Mouse (Mus musculus) forebrain, embryonic 12.5 days (tissue): ENCODE data around the gene Aplf. TPM values are rescaled to one million over a fixed set of nuclear protein-coding genes. Genes with fewer than 3 reads are reported as not detected.

ENCODE experiments used
- ATAC-seq: fragments of 200-750 bp; cut with Nextera tagmentation; 2 replicates; pipeline ENCODE4 v1.8.0; 2017; ENCODE audit warnings: moderate TSS enrichment; ENCODE audit not compliant: low FRiP score
- H3K27ac ChIP-seq: fragments of 300-500 bp; sonication (generic); 2 replicates; pipeline ENCODE4 v1.5.1; 2016; ENCODE audit warnings: mild to moderate bottlenecking
- H3K27me3 ChIP-seq: fragments of 300-500 bp; sonication (generic); 2 replicates; pipeline ENCODE4 v1.6.1; 2016; ENCODE audit warnings: mild to moderate bottlenecking
- H3K36me3 ChIP-seq: fragments of 300-500 bp; sonication (generic); replicated peaks from 2 replicates; pipeline ENCODE4 v1.6.1; 2016; ENCODE audit warnings: mild to moderate bottlenecking
- H3K4me1 ChIP-seq: fragments of 300-500 bp; sonication (generic); 2 replicates; pipeline ENCODE4 v1.6.1; 2016
- H3K4me2 ChIP-seq: fragments of 300-500 bp; sonication (generic); 2 replicates; pipeline ENCODE4 v1.6.1; 2016; ENCODE audit warnings: mild to moderate bottlenecking, moderate library complexity
- H3K4me3 ChIP-seq: fragments of 300-500 bp; sonication (generic); replicated peaks from 2 replicates; pipeline ENCODE4 v1.5.1; 2016; ENCODE audit warnings: mild to moderate bottlenecking
- H3K9ac ChIP-seq: fragments of 300-500 bp; sonication (generic); 2 replicates; pipeline ENCODE4 v1.6.1; 2016; ENCODE audit warnings: mild to moderate bottlenecking
- H3K9me3 ChIP-seq: fragments of 300-500 bp; sonication (generic); 2 replicates; pipeline ENCODE4 v1.6.1; 2016
- WGBS: fragments of 180-500 bp; shearing (Covaris S2); methylation state at CpG from one replicate; pipeline ENCODE4 v1.1.7; 2016; 5-methylcytosine and 5-hydroxymethylcytosine counted together
- polyA plus RNA-seq: library from polyadenylated mRNA; unstranded; fragments of >200 nt; fragmentation: Nextera tagmentation; extraction: Ambion mirVana; gene quantifications from 2 replicates; pipeline ENCODE4 v1.2.1, GENCODE M21; 2016

Aplf gene
- 15.5 and 15.6 TPM in 2 replicates for polyA plus RNA-seq

GRCm38 (mm10) chr6:87671771-87672517 lies at the start of gene Aplf:
Aplf (minus strand) TSS chr6:87672193.
- Histone ChIP-seq H3K4me1 (peaks cover 26% of the 10 kb centered on the region), H3K4me3 (peak within 1 kb of the TSS; percentile 76), H3K36me3 (no peaks in the 10 kb centered on the region), H3K4me2 (peak within 1 kb of the TSS; percentile 95), H3K9me3 (no peaks in the 10 kb centered on the region), H3K27ac (peak within 1 kb of the TSS; percentile 9), H3K9ac (peak within 1 kb of the TSS; percentile 72), H3K27me3 (no peaks in the 10 kb centered on the region)
- peak; percentile 99 for ATAC-seq
- WGBS, result under 1% methylated on average over 33 of the region's 33 CpGs

GRCm38 (mm10) chr6:87714091-87714490 lies 42.1 kb upstream of the Aplf start:
- Histone ChIP-seq H3K9me3 (no peaks in the 10 kb centered on the region), H3K4me3 (no peak overlapping the region), H3K4me2 (no peak overlapping the region), H3K27me3 (0 out of 2 replicates have a peak, but pooled peaks cover 4% of the 10 kb centered on the region), H3K4me1 (no peaks in the 10 kb centered on the region), H3K27ac (no peak overlapping the region), H3K36me3 (no peaks in the 10 kb centered on the region), H3K9ac (no peak overlapping the region)
- ATAC-seq, result no peak
- WGBS, result 84% methylated on average over 4 of the region's 4 CpGs

GRCm38 (mm10) chr6:87712311-87712710 lies 40.3 kb upstream of the Aplf start:
- no peak overlapping the region for H3K27ac ChIP-seq
- H3K9me3 ChIP-seq, result no peaks in the 10 kb centered on the region
- 0 out of 2 replicates have a peak, but pooled peaks cover 4% of the 10 kb centered on the region for H3K27me3 ChIP-seq
- no peaks in the 10 kb centered on the region for H3K4me1 ChIP-seq
- WGBS, result 85% methylated on average over 4 of the region's 4 CpGs
- no peak overlapping the region for H3K4me3 ChIP-seq
- H3K9ac ChIP-seq, result no peak overlapping the region
- H3K36me3 ChIP-seq, result no peaks in the 10 kb centered on the region
- no peak for ATAC-seq
- H3K4me2 ChIP-seq, result no peak overlapping the region

- Histone ChIP-seq H3K4me3 (no peak overlapping the region), H3K4me1 (no peaks in the 10 kb centered on the region), H3K27me3 (no peaks in the 10 kb centered on the region), H3K27ac (no peak overlapping the region), H3K36me3 (no peaks in the 10 kb centered on the region), H3K9me3 (no peaks in the 10 kb centered on the region), H3K9ac (no peak overlapping the region), H3K4me2 (no peak overlapping the region)
- 43% methylated on average over 3 of the region's 3 CpGs for WGBS
- no peak for ATAC-seq
Measured at GRCm38 (mm10) chr6:87706246-87706645, 34.3 kb upstream of the Aplf start.

- no peak for ATAC-seq
- Histone ChIP-seq H3K9me3 (no peaks in the 10 kb centered on the region), H3K9ac (no peak overlapping the region), H3K27ac (no peak overlapping the region), H3K27me3 (no peaks in the 10 kb centered on the region), H3K4me2 (no peak overlapping the region), H3K4me1 (no peaks in the 10 kb centered on the region), H3K4me3 (no peak overlapping the region), H3K36me3 (no peaks in the 10 kb centered on the region)
- 85% methylated on average over 4 of the region's 4 CpGs for WGBS
Measured at GRCm38 (mm10) chr6:87696544-87696943, 24.6 kb upstream of the Aplf start.

GRCm38 (mm10) chr6:87695947-87696346 lies 24.0 kb upstream of the Aplf start:
- no peak overlapping the region for H3K9ac ChIP-seq
- 78% methylated on average over 3 of the region's 3 CpGs for WGBS
- no peak overlapping the region for H3K27ac ChIP-seq
- H3K27me3 ChIP-seq, result no peaks in the 10 kb centered on the region
- no peaks in the 10 kb centered on the region for H3K36me3 ChIP-seq
- H3K4me3 ChIP-seq, result no peak overlapping the region
- H3K9me3 ChIP-seq, result no peaks in the 10 kb centered on the region
- no peak overlapping the region for H3K4me2 ChIP-seq
- no peaks in the 10 kb centered on the region for H3K4me1 ChIP-seq
- ATAC-seq, result no peak

- no peaks in the 10 kb centered on the region for H3K27me3 ChIP-seq
- H3K4me1 ChIP-seq, result peaks cover 5% of the 10 kb centered on the region; the same call in 1 of the 2 replicates
- H3K9me3 ChIP-seq, result no peaks in the 10 kb centered on the region
- no peak for ATAC-seq
- H3K4me3 ChIP-seq, result no peak overlapping the region
- no peak overlapping the region for H3K9ac ChIP-seq
- 41% methylated on average over 3 of the region's 3 CpGs for WGBS
- no peaks in the 10 kb centered on the region for H3K36me3 ChIP-seq
- H3K27ac ChIP-seq, result no peak overlapping the region
- H3K4me2 ChIP-seq, result no peak overlapping the region
Measured at GRCm38 (mm10) chr6:87680418-87680817, 8.4 kb upstream of the Aplf start.

- Histone ChIP-seq H3K9ac (peak overlapping the region; percentile 40; the same call in 1 of the 2 replicates), H3K4me3 (peak overlapping the region; percentile 76), H3K27me3 (no peaks in the 10 kb centered on the region), H3K36me3 (no peaks in the 10 kb centered on the region), H3K4me2 (peak overlapping the region; percentile 95), H3K9me3 (no peaks in the 10 kb centered on the region), H3K27ac (peak overlapping the region; percentile 9; the same call in 1 of the 2 replicates), H3K4me1 (peaks cover 24% of the 10 kb centered on the region)
- 0 out of 2 replicates have a peak, but pooled peaks have one; percentile 5 for ATAC-seq
- WGBS, result 55% methylated on average over 4 of the region's 4 CpGs
Measured at GRCm38 (mm10) chr6:87672661-87673060, 668 bp upstream of the Aplf start.

- Histone ChIP-seq H3K27ac (no peak overlapping the region), H3K9me3 (no peaks in the 10 kb centered on the region), H3K9ac (peak overlapping the region; percentile 72), H3K27me3 (no peaks in the 10 kb centered on the region), H3K4me2 (peak overlapping the region; percentile 95), H3K4me1 (peaks cover 26% of the 10 kb centered on the region), H3K36me3 (no peaks in the 10 kb centered on the region), H3K4me3 (peak overlapping the region; percentile 76)
- no peak for ATAC-seq
- WGBS, result 17% methylated on average over 8 of the region's 8 CpGs
Measured at GRCm38 (mm10) chr6:87671353-87671752, 640 bp downstream of the Aplf start.

GRCm38 (mm10) chr6:87669894-87670588 lies 2.0 kb downstream of the Aplf start:
- no peak overlapping the region; the same call in 1 of the 2 replicates for H3K4me2 ChIP-seq

GRCm38 (mm10) chr6:87668733-87669132 lies 3.3 kb downstream of the Aplf start:
- no peaks in the 10 kb centered on the region for H3K9me3 ChIP-seq
- no peaks in the 10 kb centered on the region for H3K27me3 ChIP-seq
- no peak for ATAC-seq
- peaks cover 3% of the 10 kb centered on the region; the same call in 1 of the 2 replicates for H3K36me3 ChIP-seq
- no peak overlapping the region for H3K27ac ChIP-seq
- WGBS, result 88% methylated on average over 3 of the region's 3 CpGs
- H3K9ac ChIP-seq, result no peak overlapping the region
- no peak overlapping the region for H3K4me3 ChIP-seq
- peaks cover 26% of the 10 kb centered on the region for H3K4me1 ChIP-seq
- H3K4me2 ChIP-seq, result no peak overlapping the region

More at GRCm38 (mm10) chr6:87669894-87670588, 2.0 kb downstream of the Aplf start:
- Histone ChIP-seq H3K4me3 (no peak overlapping the region), H3K9me3 (no peaks in the 10 kb centered on the region), H3K4me1 (peaks cover 26% of the 10 kb centered on the region), H3K27me3 (no peaks in the 10 kb centered on the region), H3K36me3 (peaks cover 3% of the 10 kb centered on the region; the same call in 1 of the 2 replicates), H3K27ac (no peak overlapping the region), H3K9ac (no peak overlapping the region)
- ATAC-seq, result no peak
- WGBS, result 28% methylated on average over 7 of the region's 7 CpGs

- Histone ChIP-seq H3K9ac (no peak overlapping the region), H3K27ac (no peak overlapping the region)
- 51% methylated on average over 8 of the region's 8 CpGs for WGBS
Measured at GRCm38 (mm10) chr6:87667804-87668203, 4.2 kb downstream of the Aplf start.

More at GRCm38 (mm10) chr6:87667804-87668203, 4.2 kb downstream of the Aplf start:
- no peaks in the 10 kb centered on the region for H3K9me3 ChIP-seq
- H3K27me3 ChIP-seq, result no peaks in the 10 kb centered on the region
- H3K4me1 ChIP-seq, result peaks cover 25% of the 10 kb centered on the region
- ATAC-seq, result no peak
- H3K4me2 ChIP-seq, result no peak overlapping the region
- no peak overlapping the region for H3K4me3 ChIP-seq
- peaks cover 3% of the 10 kb centered on the region; the same call in 1 of the 2 replicates for H3K36me3 ChIP-seq
